Mouse (Mus musculus): ENCODE measurements at regions not wholly inside any gene's neighbourhood (a gene's known extent, or its start where the extent isn't known, plus 50 kb on each side); places are given as distances from the start of the nearest gene placed in this dataset.

DNA sequence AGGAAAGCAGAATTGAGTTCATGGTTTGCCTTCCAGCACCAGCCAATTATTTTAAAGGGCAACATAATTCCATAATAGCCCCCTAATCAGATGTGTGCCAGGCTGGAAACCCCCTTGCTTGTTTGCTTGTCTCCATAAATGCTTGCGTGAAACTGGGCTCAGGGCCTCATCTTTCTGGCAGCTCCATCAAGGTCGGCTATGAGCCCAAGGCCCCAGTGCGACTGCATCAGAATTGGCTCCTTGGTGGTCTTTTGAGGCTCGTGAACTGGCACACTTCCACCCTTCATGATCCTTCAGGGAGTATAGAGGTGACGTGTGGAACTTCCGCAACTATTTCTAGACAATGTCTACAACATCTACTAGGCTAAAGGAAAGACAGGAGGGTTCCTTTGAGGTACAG is 196.6 kb upstream of the Igsf21 start:
- TF ChIP-seq CTCF (IDR thresholded peaks at IDR 0.05; ENCODE audit: low read depth, low read length) (no peak), POLR2A (IDR thresholded peaks at IDR 0.05; ENCODE audit: insufficient read depth, low read length) (no peak), EP300 (IDR thresholded peaks at IDR 0.05; ENCODE audit: insufficient read depth, low read depth, low read length) (no peak)
